Mouse (Mus musculus): Measurements from ENCODE around the gene Phf21a.

The Phf21a gene

DNA sequence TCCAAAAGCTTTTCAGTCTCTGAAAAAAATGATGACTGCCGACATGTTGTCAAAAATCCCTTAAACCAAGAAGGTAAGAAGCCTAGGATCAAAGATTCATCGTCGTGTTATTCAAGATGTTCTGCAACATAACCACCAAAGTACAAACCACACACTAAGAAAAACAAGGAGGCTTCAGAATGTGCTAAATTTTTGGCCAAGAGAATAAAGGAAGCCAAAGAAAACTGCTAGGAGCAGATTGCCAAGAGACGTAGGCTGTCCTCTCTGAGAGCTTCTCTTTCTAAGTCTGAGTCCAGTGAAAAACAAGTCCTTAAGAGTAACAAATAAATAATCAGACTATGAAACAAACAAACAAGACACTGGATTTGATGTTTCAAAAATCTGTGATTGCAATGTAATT lies 219.6 kb downstream of the Phf21a start:
- no peak for DNase-seq

- no peak for DNase-seq
These were observed 221.1 kb downstream of the Phf21a start for GRCm38 (mm10) chr2:92314031-92314430.

GRCm38 (mm10) chr2:92316652-92317051 lies 223.7 kb downstream of the Phf21a start:
- DNase-seq, result no peak

- DNase-seq, result no peak
These were observed 224.3 kb downstream of the Phf21a start for GRCm38 (mm10) chr2:92317228-92317627.

- DNase-seq, result peak; percentile 57
These were observed 229.8 kb downstream of the Phf21a start for GRCm38 (mm10) chr2:92322669-92323068.

GRCm38 (mm10) chr2:92325676-92326075 lies 232.8 kb downstream of the Phf21a start:
- DNase-seq, result no peak

GRCm38 (mm10) chr2:92326221-92326620 lies 233.3 kb downstream of the Phf21a start:
- no peak for DNase-seq

GRCm38 (mm10) chr2:92327601-92328000 lies 234.7 kb downstream of the Phf21a start:
- DNase-seq, result no peak

DNA sequence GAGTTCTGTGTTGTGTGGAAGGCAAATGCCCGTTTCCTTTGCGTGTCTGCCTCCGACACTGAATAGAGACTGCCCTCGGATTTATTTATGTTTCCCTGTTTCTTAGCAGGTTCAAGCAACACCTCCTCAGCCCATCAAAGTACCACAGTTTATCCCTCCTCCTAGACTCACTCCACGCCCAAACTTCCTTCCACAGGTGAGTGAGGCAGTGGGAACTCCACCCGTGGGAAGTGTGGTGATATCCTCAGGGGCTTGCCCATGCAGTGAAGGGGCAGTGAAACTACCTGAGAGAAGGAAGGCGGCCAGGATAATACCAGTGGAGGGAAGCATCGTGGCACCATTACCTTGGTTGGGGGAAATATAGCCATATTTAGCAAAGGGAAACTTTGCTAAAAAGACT lies 235.3 kb downstream of the Phf21a start:
- DNase-seq, result no peak

- peak; percentile 19 to 38 for DNase-seq
These were observed 237.9 kb downstream of the Phf21a start for GRCm38 (mm10) chr2:92330840-92331239.

DNA sequence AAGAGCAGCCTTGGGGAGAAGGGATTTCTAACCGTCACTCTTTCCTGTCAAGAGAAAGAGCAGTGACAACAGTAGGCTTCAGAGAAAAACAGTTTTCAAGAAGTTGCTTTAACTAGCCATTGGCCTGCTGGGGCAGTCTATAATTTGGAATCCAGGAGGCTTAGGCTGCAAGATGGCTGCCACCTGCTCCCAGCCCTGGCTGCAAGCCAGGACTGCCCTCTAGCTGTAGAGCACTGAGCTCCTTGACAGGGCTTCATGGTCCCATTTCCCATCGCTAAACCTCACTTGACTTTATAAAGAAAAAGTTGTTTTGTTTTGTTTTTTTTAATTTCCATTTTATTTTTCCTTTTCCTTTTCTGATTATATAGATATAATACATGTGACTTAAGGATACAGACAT lies 238.5 kb downstream of the Phf21a start:
- DNase-seq, result peak; percentile 41 to 61

DNA sequence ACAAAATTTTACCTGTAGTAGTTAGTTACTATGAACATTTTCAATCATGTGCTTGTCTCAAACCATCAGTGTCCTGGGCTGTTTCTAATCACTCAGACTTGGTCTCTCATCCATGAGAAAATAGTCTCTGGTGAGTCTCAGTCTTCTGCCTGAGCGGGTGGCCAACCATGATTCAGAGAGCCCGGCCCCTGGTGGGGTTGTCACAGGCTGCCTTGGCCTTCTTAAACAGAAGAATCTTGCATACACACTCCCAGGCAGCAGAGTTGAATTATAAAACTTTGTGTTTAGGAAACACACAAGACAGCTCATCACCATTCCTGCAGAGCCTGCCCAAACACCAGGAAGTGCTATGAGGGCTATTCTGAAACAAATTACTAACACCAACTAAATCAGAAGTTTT lies 239.0 kb downstream of the Phf21a start:
- DNase-seq, result no peak

GRCm38 (mm10) chr2:92342418-92342817 lies 249.5 kb downstream of the Phf21a start:
- DNase-seq, result no peak

GRCm38 (mm10) chr2:92347191-92347590 lies 254.3 kb downstream of the Phf21a start:
- DNase-seq, result no peak

DNA sequence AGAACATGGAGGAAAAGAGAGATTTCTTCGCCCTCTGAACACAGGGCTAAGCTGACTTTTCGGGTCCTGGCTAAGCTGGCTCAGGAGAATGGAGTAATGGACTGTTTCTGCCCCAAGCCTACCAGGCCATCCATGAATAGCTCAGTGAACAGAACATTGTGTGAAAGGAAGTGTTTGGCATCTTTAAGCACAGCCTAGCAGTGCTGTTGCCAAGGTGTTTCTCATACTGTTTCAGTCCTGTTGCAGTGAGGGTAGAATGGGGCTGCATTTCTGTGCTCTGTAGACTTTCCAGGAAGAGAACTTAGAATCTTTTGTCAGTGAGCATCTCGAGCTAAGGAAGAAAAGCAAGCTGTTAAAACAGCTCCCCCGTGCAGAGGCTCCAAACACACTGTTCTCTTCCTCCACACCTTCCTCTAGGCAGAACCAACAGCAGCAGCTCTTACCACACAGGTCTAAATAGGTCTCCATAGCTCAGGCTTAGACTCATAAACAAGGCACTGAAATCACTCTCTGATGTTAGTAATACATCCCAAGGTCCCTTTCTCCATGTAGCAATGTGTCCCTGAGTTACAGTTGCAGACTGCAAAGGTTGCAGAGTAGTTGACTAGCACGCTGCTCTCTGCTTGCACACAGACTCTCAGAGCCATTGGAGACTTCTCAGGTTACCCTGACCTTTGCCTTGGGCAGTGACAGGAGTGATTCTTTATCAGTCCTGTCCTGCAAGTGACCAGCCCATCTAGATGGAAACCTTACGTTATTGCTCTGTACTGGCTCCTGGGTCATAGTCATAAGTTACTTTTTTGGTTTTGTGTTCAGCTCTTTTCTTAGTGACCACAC lies 256.9 kb downstream of the Phf21a start:
- DNase-seq, result no peak

DNA sequence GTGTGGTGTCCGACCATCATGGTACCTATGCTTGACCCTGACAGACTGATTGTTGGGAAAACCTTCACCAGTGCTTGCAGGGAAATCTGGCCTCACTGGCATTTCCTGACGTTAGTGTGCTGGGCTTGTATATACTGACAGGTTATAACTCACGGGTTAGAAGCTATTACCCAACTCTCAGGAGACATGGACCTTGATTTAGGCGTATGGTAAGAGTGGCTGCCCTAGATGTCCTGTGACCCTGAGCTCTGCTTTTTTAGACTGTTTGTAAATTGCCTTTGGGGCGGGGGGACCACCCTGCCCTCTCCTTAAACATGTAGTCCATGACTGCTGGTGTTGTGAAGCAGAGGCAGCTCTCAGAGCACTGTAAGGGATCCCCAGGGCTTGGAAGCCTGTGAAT lies 257.8 kb downstream of the Phf21a start:
- no peak for DNase-seq

DNA sequence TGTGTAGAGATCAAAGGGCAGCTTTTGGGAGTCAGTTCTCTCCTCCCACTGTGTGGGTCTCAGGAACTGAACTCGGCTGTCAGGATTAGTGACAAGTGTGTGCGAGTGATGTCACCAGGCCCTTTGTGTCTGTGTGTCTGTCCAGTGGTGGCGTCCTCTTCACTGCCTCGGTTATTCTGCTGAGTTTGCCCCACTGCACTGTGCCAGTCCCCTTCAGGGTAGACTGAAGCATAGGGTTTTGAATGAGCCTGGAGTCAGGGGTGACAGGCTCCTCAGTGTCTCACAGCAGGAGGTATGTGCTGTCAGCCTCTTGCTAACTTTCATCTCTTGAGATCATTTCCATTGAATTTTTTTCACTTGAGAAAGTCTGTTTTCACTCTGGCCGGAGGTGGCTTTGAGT lies 260.5 kb downstream of the Phf21a start:
- DNase-seq, result no peak

- DNase-seq, result no peak
These were observed 261.3 kb downstream of the Phf21a start for GRCm38 (mm10) chr2:92354224-92354623.

GRCm38 (mm10) chr2:92359301-92359700 lies 266.4 kb downstream of the Phf21a start:
- DNase-seq, result no peak

GRCm38 (mm10) chr2:92360186-92360823 lies 267.4 kb downstream of the Phf21a start:
- peak; percentile 40 to 61 for DNase-seq

GRCm38 (mm10) chr2:92360893-92361292 lies 268.0 kb downstream of the Phf21a start:
- peak; percentile 67 to 71 for DNase-seq

GRCm38 (mm10) chr2:92361795-92362194 lies 268.9 kb downstream of the Phf21a start:
- DNase-seq, result peak in 1 of 2 experiments; percentile 6

GRCm38 (mm10) chr2:92362571-92363228 lies 269.8 kb downstream of the Phf21a start:
- DNase-seq, result no peak

DNA sequence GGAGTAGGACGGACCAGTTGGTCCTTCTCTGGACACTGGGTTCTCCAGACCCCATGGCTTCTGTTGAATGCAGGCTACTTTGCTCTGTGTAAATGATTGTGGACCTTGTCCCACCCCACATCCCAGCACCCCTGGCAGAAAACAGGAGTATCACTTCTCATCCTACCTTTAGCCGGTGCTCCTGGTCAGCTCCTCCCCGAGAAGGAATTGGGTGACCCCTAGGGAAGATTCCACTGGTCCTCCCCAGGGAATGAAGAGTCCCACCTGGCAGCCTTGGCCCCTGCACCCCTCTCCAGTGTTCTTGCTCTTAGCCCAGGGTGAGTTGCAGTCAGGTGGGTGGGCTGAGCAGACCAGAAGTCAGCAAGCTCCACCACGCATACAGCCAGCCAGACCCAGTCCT lies 271.2 kb downstream of the Phf21a start:
- DNase-seq, result no peak

Measured in kidney, postnatal 4 days (tissue).